Mouse (Mus musculus) forebrain, embryonic 14.5 days (tissue): ENCODE data around the gene Hsd17b3. TPM values are rescaled to one million over a fixed set of nuclear protein-coding genes. Genes with fewer than 3 reads are reported as not detected.
"Not testable (repeated sequence)": the region's sequence is repeated elsewhere in the genome, so short reads cannot be mapped to it uniquely, and the experiment has no call there.

ENCODE experiments used
- ATAC-seq: fragments of 200-750 bp; cut with Nextera tagmentation; 2 replicates; pipeline ENCODE4 v1.8.0; 2017; ENCODE audit warnings: mild to moderate bottlenecking, moderate library complexity
- DNase-seq: peaks from one replicate; pipeline ENCODE4 v3.0.0-alpha.2; 2015; ENCODE audit warnings: low spot score
- H3K27ac ChIP-seq: fragments of 300-500 bp; sonication (generic); 2 replicates; pipeline ENCODE4 v1.5.1; 2014; ENCODE audit warnings: low read depth, mild to moderate bottlenecking, control low read depth, low read length, moderate library complexity
- H3K27me3 ChIP-seq: fragments of 300-500 bp; sonication (generic); replicated peaks from 2 replicates; pipeline ENCODE4 v1.6.1; 2014; ENCODE audit warnings: low read length, control low read depth, mixed read lengths; ENCODE audit not compliant: control insufficient read depth, insufficient read depth
- H3K36me3 ChIP-seq: fragments of 300-500 bp; sonication (generic); 2 replicates; pipeline ENCODE4 v1.6.1; 2014; ENCODE audit warnings: low read length, control low read depth; ENCODE audit not compliant: control insufficient read depth, insufficient read depth
- H3K4me1 ChIP-seq: fragments of 300-500 bp; sonication (generic); 2 replicates; pipeline ENCODE4 v1.6.1; 2014; ENCODE audit warnings: antibody characterized with exemption, low read length, control low read depth; ENCODE audit not compliant: control insufficient read depth, insufficient read depth
- H3K4me2 ChIP-seq: fragments of 300-500 bp; sonication (generic); 2 replicates; pipeline ENCODE4 v1.6.1; 2014; ENCODE audit warnings: mild to moderate bottlenecking, control low read depth, low read length
- H3K4me3 ChIP-seq: fragments of 300-500 bp; sonication (generic); 2 replicates; pipeline ENCODE4 v1.5.1; 2014; ENCODE audit warnings: low read depth, low read length, control low read depth
- H3K9ac ChIP-seq: fragments of 300-500 bp; sonication (generic); 2 replicates; pipeline ENCODE4 v1.6.1; 2014; ENCODE audit warnings: mild to moderate bottlenecking, low read length, control low read depth, moderate library complexity
- H3K9me3 ChIP-seq: fragments of 300-500 bp; sonication (generic); replicated peaks from 2 replicates; pipeline ENCODE4 v1.6.1; 2016; ENCODE audit warnings: low read length, control low read depth, mixed read lengths; ENCODE audit not compliant: control insufficient read depth
- WGBS: fragments of 180-500 bp; shearing (Covaris S2); extraction: QIAGEN DNeasy Blood & Tissue Kit; methylation state at CpG from one replicate; pipeline ENCODE4 v1.1.7; 2014; 5-methylcytosine and 5-hydroxymethylcytosine counted together
- polyA plus RNA-seq: library from polyadenylated mRNA; unstranded; fragments of >200 nt; fragmentation: Nextera tagmentation; extraction: Ambion mirVana; gene quantifications from 2 replicates; pipeline ENCODE4 v1.2.1, GENCODE M21; 2014

The Hsd17b3 gene
- polyA plus RNA-seq, 1 experiment from 2014 or later, result not detected

GRCm38 (mm10) chr13:64066653-64067052, 22.4 kb downstream of the Hsd17b3 start:
- Histone ChIP-seq H3K4me2 (no peak overlapping the region), H3K9me3 (no peaks in the 10 kb centered on the region), H3K27me3 (no peaks in the 10 kb centered on the region), H3K4me1 (no peaks in the 10 kb centered on the region), H3K4me3 (no peak overlapping the region), H3K9ac (no peak overlapping the region), H3K27ac (no peak overlapping the region), H3K36me3 (no peaks in the 10 kb centered on the region)
- DNase-seq, result no peak
- 77% methylated on average over 3 of the region's 3 CpGs for WGBS
- ATAC-seq, result no peak

GRCm38 (mm10) chr13:64064276-64064675, 24.8 kb downstream of the Hsd17b3 start:
- no peak for ATAC-seq
- no peak overlapping the region for H3K9ac ChIP-seq
- DNase-seq, result no peak
- H3K4me1 ChIP-seq, result no peaks in the 10 kb centered on the region
- H3K4me2 ChIP-seq, result no peak overlapping the region
- no peaks in the 10 kb centered on the region for H3K9me3 ChIP-seq
- no peaks in the 10 kb centered on the region for H3K27me3 ChIP-seq
- H3K36me3 ChIP-seq, result no peaks in the 10 kb centered on the region
- no peak overlapping the region for H3K4me3 ChIP-seq
- H3K27ac ChIP-seq, result no peak overlapping the region

- H3K27ac ChIP-seq, result no peak overlapping the region
- no peak overlapping the region for H3K4me3 ChIP-seq
- H3K36me3 ChIP-seq, result no peaks in the 10 kb centered on the region
- DNase-seq (no peak), ATAC-seq (no peak)
- H3K4me1 ChIP-seq, result no peaks in the 10 kb centered on the region
- H3K9ac ChIP-seq, result no peak overlapping the region
- no peaks in the 10 kb centered on the region for H3K27me3 ChIP-seq
- no peaks in the 10 kb centered on the region for H3K9me3 ChIP-seq
- WGBS, result 84% methylated on average over 5 of the region's 5 CpGs
- no peak overlapping the region for H3K4me2 ChIP-seq
These were observed 28.0 kb downstream of the Hsd17b3 start for GRCm38 (mm10) chr13:64060935-64061506.

GRCm38 (mm10) chr13:64053959-64054358, 35.1 kb downstream of the Hsd17b3 start:
- H3K36me3 ChIP-seq, result no peaks in the 10 kb centered on the region
- no peak overlapping the region for H3K4me2 ChIP-seq
- WGBS, result 68% methylated on average over 1 of the region's 1 CpGs
- DNase-seq (no peak), ATAC-seq (no peak)
- no peaks in the 10 kb centered on the region for H3K4me1 ChIP-seq
- no peaks in the 10 kb centered on the region for H3K27me3 ChIP-seq
- H3K9ac ChIP-seq, result no peak overlapping the region
- no peak overlapping the region for H3K4me3 ChIP-seq
- no peaks in the 10 kb centered on the region; the same call in 1 of the 2 replicates for H3K9me3 ChIP-seq
- H3K27ac ChIP-seq, result no peak overlapping the region

- H3K4me2 ChIP-seq, H3K9ac ChIP-seq, H3K36me3 ChIP-seq, H3K9me3 ChIP-seq, H3K27ac ChIP-seq, ATAC-seq, H3K27me3 ChIP-seq, DNase-seq, H3K4me1 ChIP-seq, H3K4me3 ChIP-seq: not testable (repeated sequence)
- WGBS, result 94% methylated on average over 2 of the region's 2 CpGs
These were observed 36.7 kb downstream of the Hsd17b3 start for GRCm38 (mm10) chr13:64052281-64052680.

- no peak overlapping the region for H3K9ac ChIP-seq
- no peaks in the 10 kb centered on the region for H3K4me1 ChIP-seq
- no peak overlapping the region for H3K27ac ChIP-seq
- H3K9me3 ChIP-seq, result no peaks in the 10 kb centered on the region; the same call in 1 of the 2 replicates
- no peaks in the 10 kb centered on the region for H3K27me3 ChIP-seq
- no peak overlapping the region for H3K4me2 ChIP-seq
- 65% methylated on average over 4 of the region's 4 CpGs for WGBS
- no peak overlapping the region for H3K4me3 ChIP-seq
- ATAC-seq (no peak), DNase-seq (peak; percentile 19)
- H3K36me3 ChIP-seq, result no peaks in the 10 kb centered on the region
These were observed 38.1 kb downstream of the Hsd17b3 start for GRCm38 (mm10) chr13:64050895-64051294.

- Histone ChIP-seq H3K36me3 (no peaks in the 10 kb centered on the region), H3K4me2 (no peak overlapping the region), H3K27me3 (no peaks in the 10 kb centered on the region), H3K4me1 (no peaks in the 10 kb centered on the region), H3K9ac (no peak overlapping the region), H3K9me3 (no peaks in the 10 kb centered on the region; the same call in 1 of the 2 replicates), H3K27ac (no peak overlapping the region), H3K4me3 (no peak overlapping the region)
- ATAC-seq (no peak), DNase-seq (no peak)
These were observed 39.5 kb downstream of the Hsd17b3 start for GRCm38 (mm10) chr13:64049535-64049934.

- Histone ChIP-seq H3K27ac (no peak overlapping the region), H3K36me3 (no peaks in the 10 kb centered on the region), H3K9ac (no peak overlapping the region), H3K4me1 (no peaks in the 10 kb centered on the region), H3K9me3 (no peaks in the 10 kb centered on the region; the same call in 1 of the 2 replicates), H3K27me3 (no peaks in the 10 kb centered on the region), H3K4me3 (no peak overlapping the region), H3K4me2 (no peak overlapping the region)
- ATAC-seq (no peak), DNase-seq (no peak)
- WGBS, result 92% methylated on average over 2 of the region's 2 CpGs
These were observed 40.6 kb downstream of the Hsd17b3 start for GRCm38 (mm10) chr13:64048467-64048866.

- Histone ChIP-seq H3K4me3 (no peak overlapping the region), H3K4me1 (no peaks in the 10 kb centered on the region), H3K9me3 (no peaks in the 10 kb centered on the region), H3K27me3 (no peaks in the 10 kb centered on the region), H3K4me2 (no peak overlapping the region), H3K9ac (no peak overlapping the region), H3K36me3 (no peaks in the 10 kb centered on the region), H3K27ac (no peak overlapping the region)
- WGBS, result 86% methylated on average over 10 of the region's 10 CpGs
- ATAC-seq (no peak), DNase-seq (no peak)
These were observed 49.1 kb downstream of the Hsd17b3 start for GRCm38 (mm10) chr13:64039976-64040375.
